Mouse (Mus musculus) embryonic facial prominence, embryonic 10.5 days (tissue): ENCODE measurements around the gene Rgs9bp. TPM values are rescaled to one million over a fixed set of nuclear protein-coding genes. Genes with fewer than 3 reads are reported as not detected.

Experiments used
- DNase-seq: peaks from one replicate; pipeline ENCODE4 v3.0.0-alpha.2; 2017; ENCODE audit warnings: low spot score
- H3K27ac ChIP-seq: fragments of 300-500 bp; sonication (generic); replicated peaks from 2 replicates; pipeline ENCODE4 v1.5.1; 2016; ENCODE audit warnings: mild to moderate bottlenecking
- H3K27me3 ChIP-seq: fragments of 300-500 bp; sonication (generic); replicated peaks from 2 replicates; pipeline ENCODE4 v1.6.1; 2016; ENCODE audit warnings: low read depth, mild to moderate bottlenecking; ENCODE audit not compliant: poor library complexity, severe bottlenecking
- H3K36me3 ChIP-seq: fragments of 300-500 bp; sonication (generic); replicated peaks from 2 replicates; pipeline ENCODE4 v1.6.1; 2016; ENCODE audit warnings: mild to moderate bottlenecking, moderate library complexity
- H3K4me1 ChIP-seq: fragments of 300-500 bp; sonication (generic); 2 replicates; pipeline ENCODE4 v1.6.1; 2016
- H3K4me3 ChIP-seq: fragments of 300-500 bp; sonication (generic); 2 replicates; pipeline ENCODE4 v1.5.1; 2016; ENCODE audit warnings: mild to moderate bottlenecking, moderate library complexity
- H3K9me3 ChIP-seq: fragments of 300-500 bp; sonication (generic); 2 replicates; pipeline ENCODE4 v1.6.1; 2016; ENCODE audit warnings: mild to moderate bottlenecking
- WGBS: fragments of 180-500 bp; shearing (Covaris S2); methylation state at CpG from one replicate; pipeline ENCODE4 v1.1.7; 2016; 5-methylcytosine and 5-hydroxymethylcytosine counted together
- polyA plus RNA-seq: library from polyadenylated mRNA; unstranded; fragments of >200 nt; fragmentation: Nextera tagmentation; extraction: Ambion mirVana; gene quantifications from 2 replicates; pipeline ENCODE4 v1.2.1, GENCODE M21; 2016

Gene Rgs9bp
- polyA plus RNA-seq, 1 experiment from 2014 or later: 0.24 TPM

GRCm38 (mm10) chr7:35590731-35591191, 5.4 kb upstream of the Rgs9bp start:
- Histone ChIP-seq H3K27me3 (no peaks in the 10 kb centered on the region), H3K4me3 (no peak overlapping the region), H3K9me3 (no peaks in the 10 kb centered on the region), H3K36me3 (peaks cover 42% of the 10 kb centered on the region), H3K27ac (no peak overlapping the region), H3K4me1 (peaks cover 21% of the 10 kb centered on the region)
- DNase-seq: no peak
- WGBS: 92% methylated on average over 10 of the region's 10 CpGs

- Histone ChIP-seq H3K36me3 (peaks cover 30% of the 10 kb centered on the region), H3K27ac (no peak overlapping the region), H3K4me1 (peaks cover 29% of the 10 kb centered on the region), H3K9me3 (no peaks in the 10 kb centered on the region), H3K4me3 (no peak overlapping the region), H3K27me3 (peaks cover 8% of the 10 kb centered on the region)
- 74% methylated on average over 7 of the region's 7 CpGs for WGBS
- no peak for DNase-seq
Observed at GRCm38 (mm10) chr7:35589485-35589884, 4.1 kb upstream of the Rgs9bp start.

- no peak for DNase-seq
- peaks cover 14% of the 10 kb centered on the region for H3K27me3 ChIP-seq
- H3K9me3 ChIP-seq: no peaks in the 10 kb centered on the region
- H3K4me3 ChIP-seq: no peak overlapping the region
- H3K4me1 ChIP-seq: peaks cover 36% of the 10 kb centered on the region
- 86% methylated on average over 9 of the region's 9 CpGs for WGBS
- H3K27ac ChIP-seq: no peak overlapping the region
- H3K36me3 ChIP-seq: peaks cover 26% of the 10 kb centered on the region
Observed at GRCm38 (mm10) chr7:35588680-35589428, 3.5 kb upstream of the Rgs9bp start.

- WGBS: 75% methylated on average over 5 of the region's 5 CpGs
- H3K27me3 ChIP-seq: peaks cover 26% of the 10 kb centered on the region
- H3K4me3 ChIP-seq: no peak overlapping the region
Observed at GRCm38 (mm10) chr7:35587728-35588127, 2.3 kb upstream of the Rgs9bp start.

GRCm38 (mm10) chr7:35586906-35587445, 1.6 kb upstream of the Rgs9bp start:
- 20% methylated on average over 15 of the region's 15 CpGs for WGBS
- Histone ChIP-seq H3K27ac (peak overlapping the region; percentile 91), H3K4me3 (peak overlapping the region; percentile 96)

More at GRCm38 (mm10) chr7:35587728-35588127, 2.3 kb upstream of the Rgs9bp start:
- DNase-seq: no peak
- H3K9me3 ChIP-seq: no peaks in the 10 kb centered on the region
- H3K36me3 ChIP-seq: peaks cover 14% of the 10 kb centered on the region
- no peak overlapping the region for H3K27ac ChIP-seq
- H3K4me1 ChIP-seq: peaks cover 43% of the 10 kb centered on the region

GRCm38 (mm10) chr7:35586055-35586905, 898 bp upstream of the Rgs9bp start, which contains the start of gene Ankrd27:
Ankrd27 (plus strand) TSS chr7:35586244.
- under 1% methylated on average over 49 of the region's 49 CpGs for WGBS
- peak; percentile 96 for DNase-seq
- H3K4me1 ChIP-seq: peaks cover 43% of the 10 kb centered on the region

More at GRCm38 (mm10) chr7:35586906-35587445, 1.6 kb upstream of the Rgs9bp start:
- DNase-seq: no peak
- no peaks in the 10 kb centered on the region for H3K9me3 ChIP-seq
- peaks cover 33% of the 10 kb centered on the region for H3K27me3 ChIP-seq
- peaks cover 7% of the 10 kb centered on the region for H3K36me3 ChIP-seq
- peaks cover 43% of the 10 kb centered on the region for H3K4me1 ChIP-seq

GRCm38 (mm10) chr7:35584786-35585190, 594 bp downstream of the Rgs9bp start:
- no peaks in the 10 kb centered on the region for H3K36me3 ChIP-seq
- peaks cover 43% of the 10 kb centered on the region for H3K4me1 ChIP-seq
- under 1% methylated on average over 50 of the region's 50 CpGs for WGBS
- peak overlapping the region; percentile 71 for H3K27ac ChIP-seq
- H3K27me3 ChIP-seq: peaks cover 46% of the 10 kb centered on the region
- H3K9me3 ChIP-seq: no peaks in the 10 kb centered on the region
- peak overlapping the region; percentile 96 for H3K4me3 ChIP-seq
- DNase-seq: peak; percentile 72

More at GRCm38 (mm10) chr7:35586055-35586905, 898 bp upstream of the Rgs9bp start, which contains the start of gene Ankrd27:
- H3K27me3 ChIP-seq: peaks cover 39% of the 10 kb centered on the region
- H3K4me3 ChIP-seq: peak within 1 kb of the TSS; percentile 96
- H3K27ac ChIP-seq: peak within 1 kb of the TSS; percentile 91
- no peaks in the 10 kb centered on the region for H3K9me3 ChIP-seq
- H3K36me3 ChIP-seq: no peaks in the 10 kb centered on the region

- no peaks in the 10 kb centered on the region for H3K9me3 ChIP-seq
- peak overlapping the region; percentile 96 for H3K4me3 ChIP-seq
- peaks cover 46% of the 10 kb centered on the region for H3K27me3 ChIP-seq
- H3K27ac ChIP-seq: no peak overlapping the region; the same call in 1 of the 2 replicates
- H3K36me3 ChIP-seq: no peaks in the 10 kb centered on the region
- DNase-seq: peak; percentile 16
- peaks cover 43% of the 10 kb centered on the region for H3K4me1 ChIP-seq
- WGBS: 4% methylated on average over 36 of the region's 36 CpGs
Observed at GRCm38 (mm10) chr7:35584068-35584785, 1.2 kb downstream of the Rgs9bp start.

- Histone ChIP-seq H3K27ac (no peak overlapping the region), H3K36me3 (no peaks in the 10 kb centered on the region), H3K9me3 (no peaks in the 10 kb centered on the region), H3K4me1 (peaks cover 43% of the 10 kb centered on the region), H3K27me3 (peaks cover 46% of the 10 kb centered on the region), H3K4me3 (peak overlapping the region; percentile 96; the same call in 1 of the 2 replicates)
- DNase-seq: no peak
- WGBS: 7% methylated on average over 11 of the region's 11 CpGs
Observed at GRCm38 (mm10) chr7:35583476-35584025, 1.8 kb downstream of the Rgs9bp start.

- Histone ChIP-seq H3K4me1 (peaks cover 37% of the 10 kb centered on the region), H3K27ac (no peak overlapping the region), H3K27me3 (peaks cover 46% of the 10 kb centered on the region), H3K9me3 (no peaks in the 10 kb centered on the region), H3K4me3 (no peak overlapping the region), H3K36me3 (no peaks in the 10 kb centered on the region)
- WGBS: 70% methylated on average over 5 of the region's 5 CpGs
- DNase-seq: no peak
Observed at GRCm38 (mm10) chr7:35582719-35583118, 2.7 kb downstream of the Rgs9bp start.

GRCm38 (mm10) chr7:35579849-35580248, 5.5 kb downstream of the Rgs9bp start:
- Histone ChIP-seq H3K27ac (no peak overlapping the region), H3K36me3 (no peaks in the 10 kb centered on the region), H3K27me3 (peaks cover 41% of the 10 kb centered on the region), H3K9me3 (no peaks in the 10 kb centered on the region), H3K4me1 (peaks cover 17% of the 10 kb centered on the region), H3K4me3 (no peak overlapping the region)
- peak; percentile 66 for DNase-seq
- 30% methylated on average over 4 of the region's 4 CpGs for whole genome bisulfite sequencing
